Mouse (Mus musculus): ENCODE measurements around the gene Lmtk2. TPM values are rescaled to one million over a fixed set of nuclear protein-coding genes. Genes with fewer than 3 reads are reported as not detected.

Lmtk2 gene
- polyA plus RNA-seq (2012; rRNA removed), result 10.7 and 11.7 TPM in 2 replicates

DNA sequence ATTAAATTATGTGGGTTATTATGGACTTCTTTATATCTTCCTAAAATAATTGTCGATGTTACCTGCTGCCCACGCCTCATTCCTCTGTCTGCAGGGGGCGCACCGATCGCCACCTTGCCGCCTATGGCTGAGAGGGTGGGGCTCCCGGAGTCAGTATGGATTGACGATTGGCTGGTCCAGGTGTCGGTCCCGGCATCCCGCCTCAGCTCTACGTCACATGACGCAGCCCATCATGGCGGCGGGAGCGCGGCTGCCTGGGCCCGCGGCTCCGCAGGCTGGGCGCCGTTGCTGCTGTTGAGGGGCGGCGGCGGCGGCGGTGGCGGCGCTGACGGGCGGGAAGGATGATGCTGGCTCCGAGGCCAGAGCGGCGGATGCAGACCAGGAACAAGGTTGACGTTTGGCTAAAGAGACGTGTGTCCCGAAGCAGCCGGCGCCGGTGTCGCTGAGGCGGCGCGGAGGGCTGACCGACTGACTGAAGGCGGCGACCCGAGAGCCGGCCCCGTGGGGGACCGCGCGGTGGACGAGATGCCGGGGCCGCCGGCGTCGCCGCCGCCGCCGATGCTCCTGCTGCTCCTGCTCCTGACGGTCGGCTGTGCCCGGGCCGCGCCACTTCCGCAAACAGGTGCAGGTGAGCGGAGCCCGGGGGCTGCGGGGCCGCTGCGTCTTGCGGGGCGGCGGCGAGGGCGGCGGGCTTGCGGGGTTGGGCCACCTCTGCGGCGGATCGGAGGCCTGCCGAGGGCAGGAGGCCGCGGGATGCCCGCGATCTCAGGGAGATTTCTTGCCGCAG lies at the start of gene Lmtk2:
Lmtk2 (plus strand) TSS at position 288 of the 787 bp plus-strand sequence.

DNA sequence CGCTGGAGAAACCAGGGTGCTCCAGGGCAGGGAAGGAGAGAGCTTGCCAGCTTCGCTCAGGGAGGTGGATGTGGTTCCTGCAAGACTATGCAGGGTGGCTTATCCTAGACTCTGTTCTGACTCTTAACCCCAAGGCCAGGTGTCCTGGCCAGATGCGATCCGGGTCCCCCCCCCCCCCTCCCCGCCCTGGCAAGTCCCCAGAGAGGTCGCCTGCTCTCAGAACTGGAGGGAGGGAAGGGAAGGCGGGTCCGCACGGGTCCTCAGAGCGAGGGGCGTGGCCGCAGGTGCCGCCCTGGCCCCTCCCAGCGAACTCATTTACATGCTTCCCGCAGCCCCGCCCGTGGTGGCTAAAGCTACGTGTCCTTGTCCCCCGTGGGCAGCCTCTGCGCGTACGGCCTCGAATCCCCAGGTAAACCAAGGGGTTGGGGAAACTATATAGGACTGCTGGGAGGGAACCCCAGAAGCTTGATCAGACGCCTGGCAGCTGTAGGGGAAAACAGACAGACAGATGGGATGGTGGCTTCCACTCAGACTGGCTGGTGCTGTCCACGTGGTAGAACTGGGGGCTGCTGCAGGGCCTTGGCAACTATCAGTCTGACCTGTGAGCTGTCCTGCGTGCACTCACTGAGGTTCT lies 89.8 kb downstream of the Lmtk2 start, which contains the start of gene Bhlha15:
Bhlha15 (plus strand) TSS at position 337 of the 634 bp plus-strand sequence.

DNA sequence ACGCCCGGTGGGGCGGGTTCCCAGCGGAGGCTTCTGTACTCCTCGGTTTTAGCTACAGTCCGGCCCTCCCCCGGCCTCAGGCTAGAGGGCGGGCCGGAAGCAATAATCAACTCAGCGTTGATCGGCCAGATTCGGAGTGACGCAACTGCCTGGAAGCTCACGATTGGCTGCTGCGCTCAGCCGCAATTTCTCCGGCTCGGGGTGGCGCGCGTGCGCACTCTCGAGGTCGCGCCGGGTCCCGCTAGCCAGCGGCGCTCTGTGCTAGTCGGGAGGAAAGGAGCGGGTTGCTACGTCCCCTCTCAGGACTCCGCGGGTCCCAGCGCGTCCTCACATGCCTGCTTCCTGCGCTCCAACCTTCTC lies 123.2 kb downstream of the Lmtk2 start, which contains the start of gene Tecpr1:
Tecpr1 (minus strand) TSS at position 113 of the 360 bp plus-strand sequence.

Other genes starting within 250 kb of the Lmtk2 start
- gene Ankrd61, start 202.8 kb upstream of the Lmtk2 start, polyA plus RNA-seq (2012; rRNA removed), result 0.23 and 0.41 TPM in 2 replicates
- gene Aimp2, start 190.6 kb upstream of the Lmtk2 start, polyA plus RNA-seq (2012; rRNA removed), result 60.2 and 80.2 TPM in 2 replicates
- gene Pms2, start 190.5 kb upstream of the Lmtk2 start, polyA plus RNA-seq (2012; rRNA removed), result 18.8 and 21.6 TPM in 2 replicates
- 1.7 and 2.8 TPM in 2 replicates for gene Gm42421, start 172.3 kb upstream of the Lmtk2 start, polyA plus RNA-seq (2012; rRNA removed)
- 3.7 TPM in 2 replicates for gene Rsph10b, start 167.4 kb upstream of the Lmtk2 start, polyA plus RNA-seq (2012; rRNA removed)
- gene Ccz1, start 85.6 kb upstream of the Lmtk2 start, polyA plus RNA-seq (2012; rRNA removed), result 53.6 and 65.0 TPM in 2 replicates
- not detected in 2 replicates for gene Ocm, start 73.8 kb upstream of the Lmtk2 start, polyA plus RNA-seq (2012; rRNA removed)
- gene Bhlha15, start 89.8 kb downstream of the Lmtk2 start, polyA plus RNA-seq (2012; rRNA removed), result 0.08 and 0.14 TPM in 2 replicates
- gene Tecpr1, start 123.2 kb downstream of the Lmtk2 start, polyA plus RNA-seq (2012; rRNA removed), result 29.4 and 34.9 TPM in 2 replicates
- gene Bri3, start 144.0 kb downstream of the Lmtk2 start, polyA plus RNA-seq (2012; rRNA removed), result 90.4 and 98.4 TPM in 2 replicates